Mouse (Mus musculus): ENCODE results near the gene Ctsr.
"Not testable (repeated sequence)": the region's sequence is repeated elsewhere in the genome, so short reads cannot be mapped to it uniquely, and the experiment has no call there.

Ctsr gene

GRCm38 (mm10) chr13:61164156-61164555 lies at the start of gene Ctsr:
Gene Ctsr (minus strand): TSS chr13:61164256.
- no peak for DNase-seq (ENCODE audit: low spot score in 2 of 2)

GRCm38 (mm10) chr13:61203310-61203709 lies 39.3 kb upstream of the Ctsr start, which contains the start of gene Cts6:
Gene Cts6 (minus strand): TSS chr13:61203410.
- no peak for DNase-seq (ENCODE audit: low spot score in 2 of 2)

- not testable (repeated sequence) for DNase-seq (ENCODE audit: low spot score in 2 of 2)
These were observed 21.3 kb upstream of the Ctsr start for GRCm38 (mm10) chr13:61185151-61185933.

GRCm38 (mm10) chr13:61164622-61165021 lies 566 bp upstream of the Ctsr start:
- DNase-seq (ENCODE audit: low spot score in 2 of 2): no peak

Measured in left cerebral cortex, adult 9 months (tissue).